Mouse (Mus musculus) Patski (cell line): ENCODE measurements around the gene Arl6ip1. TPM values are rescaled to one million over a fixed set of nuclear protein-coding genes. Genes with fewer than 3 reads are reported as not detected.
A peak's percentile ranks its signal among the peaks of the same experiment; 100 is the strongest.

ENCODE experiments used
- ATAC-seq: fragments of 100-300 bp; one replicate; pipeline ENCODE4 v1.8.0; 2021
- CTCF ChIA-PET: fragments of 350-600 bp; sonication (Branson Sonifier 250); formaldehyde crosslinking; loops from one replicate; lab custom pipeline; 2022; ENCODE audit warnings: inconsistent platforms; lab: Charles Lee
- POLR2A ChIA-PET: fragments of 350-600 bp; sonication (Branson Sonifier 250); formaldehyde crosslinking; loops from one replicate; lab custom pipeline; 2022; ENCODE audit warnings: antibody characterized with exemption, inconsistent platforms; lab: Charles Lee
- DNase-seq: peaks from one replicate; pipeline ENCODE4 v3.0.0-alpha.2; 2011; ENCODE audit warnings: low read depth, low spot score
- H3K27me3 ChIP-seq: fragments of 371-371 bp; one replicate; pipeline ENCODE4 v1.5.1; 2021
- CTCF ChIP-seq: fragments of 100-300 bp; IDR thresholded peaks from one replicate; pipeline ENCODE4 v1.5.1; 2021
- in situ Hi-C: fragments of 300-500 bp; cut with MboI; formaldehyde crosslinking; loops from 3 replicates; pipeline ENCODE4 v1.11.1; 2018; ENCODE audit warnings: low pct_unique_long_range_greater_than_20kb, mixed read lengths
- polyA plus RNA-seq: library from polyadenylated mRNA; unstranded; gene quantifications from one replicate; pipeline ENCODE4 v1.2.3, GENCODE M21; 2021

Arl6ip1 gene
- polyA plus RNA-seq, 1 experiment from 2014 or later: 296 TPM

- DNase-seq: no peak
Observed at GRCm38 (mm10) chr7:118103462-118104379, 25.7 kb downstream of the Arl6ip1 start.

DNA sequence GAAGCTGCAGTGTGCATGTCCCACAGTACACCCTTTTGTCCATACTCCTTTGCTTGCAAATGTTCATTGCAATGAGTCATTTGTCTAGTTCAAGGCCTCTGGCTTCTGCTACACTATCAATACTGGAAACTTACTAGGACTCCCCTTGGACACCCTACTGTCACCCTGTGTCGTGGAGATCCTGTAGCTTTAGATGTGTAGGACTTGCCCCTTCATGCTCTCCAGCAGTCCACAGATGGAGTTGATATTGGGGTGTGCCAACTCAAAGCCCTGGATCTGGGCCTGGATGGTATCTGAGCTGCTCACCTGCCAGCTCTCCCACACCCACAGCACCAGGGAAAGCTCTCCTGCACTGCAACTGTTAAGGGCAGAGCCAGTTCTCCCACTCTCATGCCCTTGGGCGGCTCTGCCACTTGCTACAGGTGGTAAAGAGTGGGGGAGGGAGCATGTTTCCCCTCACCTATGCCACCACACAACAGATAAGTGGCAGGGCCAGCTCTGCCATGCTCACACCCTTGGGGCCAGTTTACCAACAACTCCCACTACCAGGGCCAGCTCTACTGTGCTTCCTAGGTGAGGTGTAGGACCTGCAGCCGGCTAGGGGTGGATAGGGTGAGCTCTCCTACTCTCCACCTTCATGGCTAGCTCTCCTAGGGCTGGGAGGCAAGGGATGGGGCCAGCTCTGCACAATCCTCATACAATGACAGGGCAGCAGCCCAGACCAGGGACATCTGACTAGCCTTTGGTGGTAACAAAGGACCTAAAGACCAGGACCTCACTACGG lies 26.6 kb downstream of the Arl6ip1 start:
- no peaks in the 10 kb centered on the region for H3K27me3 ChIP-seq
- ATAC-seq (no peak), DNase-seq (no peak)
- CTCF ChIA-PET: interaction anchor here (1.1 to 1.6 kb wide), 2 partner anchors 9 to 730 kb away, joined by 3 to 4 read pairs; no protein-coding TSS in a partner anchor
- TF ChIP-seq CTCF: no peak
- in situ Hi-C loops: loop anchor here (5.0 to 25.0 kb wide), 3 partner anchors 584 to 1458 kb away; partner anchors contain the start of gene Xylt1
- POLR2A ChIA-PET: no interaction called here

More at GRCm38 (mm10) chr7:118103462-118104379, 25.7 kb downstream of the Arl6ip1 start:
- TF ChIP-seq CTCF: no peak
- ChIA-PET POLR2A (no interaction called here), CTCF (interaction anchor here (1.1 to 1.6 kb wide), 2 partner anchors 8 to 731 kb away, joined by 3 to 4 read pairs; no protein-coding TSS in a partner anchor)
- ATAC-seq: no peak
- in situ Hi-C loops: loop anchor here (5.0 to 25.0 kb wide), 3 partner anchors 584 to 1459 kb away; partner anchors contain the start of gene Xylt1
- H3K27me3 ChIP-seq: no peaks in the 10 kb centered on the region

DNA sequence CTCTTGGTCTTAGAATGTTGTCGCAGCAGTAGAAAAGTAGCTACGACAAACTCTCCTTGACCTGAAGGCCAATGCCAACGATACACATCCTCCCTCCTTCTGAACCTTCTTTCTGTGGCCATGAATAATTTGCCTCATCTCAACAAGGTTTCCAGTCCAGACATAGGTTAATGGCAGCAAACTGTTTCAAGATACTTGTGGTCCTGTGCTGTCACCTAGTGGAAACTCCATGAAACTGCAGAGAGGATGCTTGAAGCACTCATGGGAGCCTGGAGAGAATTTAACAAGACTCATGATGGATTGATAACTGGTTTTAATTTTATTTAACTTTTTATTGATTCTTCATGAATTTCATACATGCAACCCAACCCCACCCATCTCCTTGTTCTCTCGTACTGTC lies 27.2 kb downstream of the Arl6ip1 start:
- H3K27me3 ChIP-seq: no peaks in the 10 kb centered on the region
- no peak for DNase-seq
- peak; percentile 38 for ATAC-seq
- ChIA-PET CTCF (interaction anchor here (1.1 to 1.6 kb wide), 2 partner anchors 9 to 729 kb away, joined by 3 to 4 read pairs; no protein-coding TSS in a partner anchor), POLR2A (no interaction called here)
- in situ Hi-C loops: loop anchor here (5.0 to 25.0 kb wide), 3 partner anchors 585 to 1457 kb away; partner anchors contain the start of gene Xylt1
- peak; percentile 94 for TF ChIP-seq CTCF

GRCm38 (mm10) chr7:118097615-118098014 lies 31.8 kb downstream of the Arl6ip1 start:
- ChIA-PET POLR2A (no interaction called here), CTCF (interaction anchor here (1.5 kb wide), 1 partner anchor 16 kb away, joined by 3 read pairs; no protein-coding TSS in a partner anchor)
- no peak for TF ChIP-seq CTCF
- ATAC-seq: no peak
- in situ Hi-C loops: no loop called here
- H3K27me3 ChIP-seq: no peaks in the 10 kb centered on the region
- no peak for DNase-seq

DNA sequence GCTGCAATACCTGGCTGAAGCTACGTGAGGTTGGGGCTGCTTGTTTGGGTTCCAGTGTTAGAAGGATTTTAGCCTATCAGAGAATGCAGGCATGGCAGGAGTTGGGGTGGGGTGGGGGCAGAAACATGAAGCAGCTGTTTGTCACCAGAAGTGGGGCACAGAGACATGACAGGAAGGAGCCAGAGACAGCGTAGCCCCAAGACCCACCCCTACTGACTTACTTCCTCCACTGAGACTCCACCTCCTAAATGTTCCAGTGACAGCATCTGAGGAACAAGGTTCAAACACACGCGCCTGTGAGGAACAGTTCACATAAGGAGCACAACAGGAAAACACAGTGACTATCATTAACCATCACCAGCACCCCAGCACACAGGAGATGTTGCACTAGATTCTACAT lies 49.5 kb downstream of the Arl6ip1 start:
- H3K27me3 ChIP-seq: no peaks in the 10 kb centered on the region
- no peak for TF ChIP-seq CTCF
- CTCF ChIA-PET: no interaction called here
- DNase-seq: no peak
- in situ Hi-C loops: no loop called here
- no peak for ATAC-seq
- POLR2A ChIA-PET: no interaction called here

DNA sequence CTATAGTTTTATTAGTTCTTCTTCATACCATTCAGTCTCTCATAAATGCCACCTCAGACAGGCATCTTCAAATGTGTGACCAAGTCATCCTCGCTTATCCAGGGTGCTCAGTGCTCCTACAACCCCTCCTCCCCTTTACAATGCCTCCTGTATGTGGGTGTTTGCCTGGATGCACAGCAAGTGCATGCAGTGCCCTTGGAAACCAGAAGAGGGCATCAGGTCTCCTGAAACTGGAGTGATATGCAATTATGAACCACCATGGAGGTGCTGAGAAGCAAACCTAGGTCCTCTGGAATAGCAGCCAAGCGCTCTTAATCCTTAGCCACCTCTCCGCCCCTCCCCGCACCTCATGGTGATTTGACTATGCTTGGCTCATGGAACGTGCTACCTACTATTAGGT lies 50.4 kb downstream of the Arl6ip1 start:
- POLR2A ChIA-PET: no interaction called here
- TF ChIP-seq CTCF: peak; percentile 36
- no peak for ATAC-seq
- H3K27me3 ChIP-seq: no peaks in the 10 kb centered on the region
- in situ Hi-C loops: no loop called here
- DNase-seq: no peak
- CTCF ChIA-PET: no interaction called here

Other genes with a start within 250 kb of the Arl6ip1 start
- gene Rps15a, start 13.5 kb downstream of the Arl6ip1 start, polyA plus RNA-seq: 1,838 TPM
- 30.6 TPM for gene Smg1, start 114.0 kb upstream of the Arl6ip1 start, polyA plus RNA-seq